Mouse (Mus musculus) ZHBTc4 (cell line): ENCODE results near the gene Rpl6.
A peak's percentile ranks its signal among the peaks of the same experiment; 100 is the strongest.
"Not testable (repeated sequence)": the region's sequence is repeated elsewhere in the genome, so short reads cannot be mapped to it uniquely, and the experiment has no call there.

Experiments used
- DNase-seq: peaks from one replicate; pipeline ENCODE4 v3.0.0-alpha.2; 2011; ENCODE audit warnings: low read depth, low spot score

Gene Rpl6

DNA sequence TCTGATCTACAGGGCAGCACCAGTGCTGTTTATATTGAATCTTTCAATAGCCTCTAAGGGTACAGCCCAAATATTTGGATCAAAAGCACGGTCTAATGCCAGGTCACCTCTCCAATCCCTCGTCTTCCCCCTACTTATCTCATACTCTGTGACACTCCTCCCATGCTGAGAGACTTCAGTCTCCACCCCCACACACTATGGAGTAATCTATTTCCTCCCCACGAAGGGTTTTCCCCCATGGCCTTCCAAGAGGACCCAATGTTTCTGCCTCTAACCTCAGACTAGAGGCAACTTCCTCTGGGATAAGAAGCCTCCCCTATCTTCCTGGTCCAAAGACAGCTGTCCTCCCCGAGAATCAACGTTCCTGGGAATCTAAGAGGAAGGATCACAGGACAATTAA is 7.5 kb upstream of the Rpl6 start:
- DNase-seq: no peak

DNA sequence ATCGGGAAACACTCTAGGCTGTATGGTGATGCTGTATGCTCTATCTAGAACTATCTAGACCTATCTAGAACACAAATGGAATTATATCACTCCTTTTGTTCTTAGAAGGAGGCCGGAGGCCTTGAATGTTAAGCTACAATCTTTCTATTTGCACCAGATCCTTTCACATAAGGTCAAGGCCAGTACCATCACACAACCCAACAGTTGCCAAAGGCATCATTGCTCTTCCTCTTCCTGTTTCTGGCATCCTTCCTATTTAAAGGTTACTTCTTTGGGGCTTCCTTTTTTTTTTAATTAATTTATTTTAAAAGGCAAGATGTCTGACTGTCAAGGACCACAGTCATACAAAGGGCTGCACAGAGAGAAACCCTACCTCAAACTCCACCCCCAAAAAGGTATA is 6.9 kb upstream of the Rpl6 start:
- DNase-seq: no peak

DNA sequence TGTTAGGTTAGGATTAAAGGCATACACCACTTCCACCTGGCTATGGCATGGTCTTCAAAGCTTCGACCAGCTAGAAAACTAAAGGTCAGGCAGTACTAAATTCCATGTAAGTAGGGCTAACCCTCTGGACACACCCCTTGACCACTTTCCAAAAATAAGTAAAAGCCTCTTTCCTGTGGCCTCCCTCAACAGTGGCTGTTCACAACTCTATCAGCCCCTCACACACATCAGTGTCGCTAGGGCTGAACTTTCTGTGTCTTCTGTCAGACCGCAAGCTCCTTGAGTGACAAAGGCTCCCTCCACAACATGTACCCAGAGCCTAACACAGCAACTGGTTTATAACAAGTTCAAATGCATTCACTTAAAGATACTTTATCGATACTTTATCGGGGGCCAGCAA is 5.9 kb upstream of the Rpl6 start:
- no peak for DNase-seq

DNA sequence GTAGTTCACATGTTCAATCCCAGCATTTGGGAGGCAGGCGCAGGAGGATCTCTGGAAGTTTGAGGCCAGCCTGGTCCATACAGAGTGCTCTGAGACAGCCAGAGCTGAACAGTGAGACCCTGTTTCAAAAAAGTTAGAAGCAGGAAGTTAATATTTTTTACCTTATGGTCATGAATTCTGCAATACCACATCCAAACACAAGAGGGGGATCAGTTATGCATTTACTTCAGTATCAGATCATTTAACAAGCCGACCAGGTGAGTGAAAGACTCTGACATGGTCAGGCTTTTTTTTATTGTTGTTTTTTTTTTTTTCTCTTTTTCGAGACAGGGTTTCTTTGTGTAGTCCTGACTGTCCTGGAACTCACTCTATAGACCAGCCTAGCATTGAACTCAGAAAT is 2.5 kb upstream of the Rpl6 start:
- DNase-seq: peak; percentile 73

DNA sequence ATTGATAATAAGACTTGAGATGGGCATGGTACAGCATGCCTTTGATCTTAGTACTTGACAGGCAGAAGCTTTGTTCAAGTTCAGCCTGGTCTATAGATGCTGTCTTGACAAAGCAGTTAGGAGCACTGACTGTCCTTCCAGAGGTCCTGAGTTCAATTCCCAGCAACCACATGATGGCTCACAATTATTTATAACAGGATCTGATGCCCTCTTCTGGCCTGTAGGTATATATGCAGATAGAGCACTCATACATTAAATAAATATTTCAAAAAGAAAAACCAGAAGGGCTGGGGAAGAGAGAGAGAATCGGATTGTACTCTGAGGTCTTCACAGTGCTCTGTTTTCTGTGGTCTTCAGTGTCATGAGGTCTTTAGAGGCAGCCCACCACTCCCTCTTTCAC is 1.8 kb upstream of the Rpl6 start:
- DNase-seq: no peak

DNA sequence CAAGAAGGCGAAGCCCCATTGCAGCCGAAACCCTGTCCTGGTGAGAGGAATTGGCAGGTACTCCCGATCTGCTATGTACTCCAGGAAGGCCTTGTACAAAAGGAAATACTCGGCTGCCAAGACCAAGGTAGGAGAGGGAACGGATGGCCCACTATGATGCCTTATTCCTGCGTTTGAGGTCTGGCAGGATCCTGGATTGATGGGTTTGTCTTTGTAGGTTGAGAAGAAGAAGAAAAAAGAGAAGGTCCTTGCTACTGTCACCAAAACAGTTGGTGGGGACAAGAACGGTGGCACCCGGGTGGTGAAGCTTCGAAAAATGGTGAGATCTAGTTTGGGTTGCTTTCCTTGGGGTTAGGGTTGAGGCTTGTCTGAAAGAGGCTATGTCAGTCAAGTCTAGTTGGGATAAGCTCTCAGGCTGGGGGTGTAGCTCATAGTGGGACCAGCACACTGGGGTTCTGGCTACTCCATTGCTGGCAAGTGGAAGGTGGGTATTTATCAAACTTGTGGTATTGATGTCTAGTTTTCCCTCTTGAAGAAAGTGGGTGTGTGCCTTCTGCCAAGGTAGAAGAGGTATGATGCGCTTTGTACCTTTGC is 1.4 kb downstream of the Rpl6 start:
- DNase-seq: not testable (repeated sequence)

DNA sequence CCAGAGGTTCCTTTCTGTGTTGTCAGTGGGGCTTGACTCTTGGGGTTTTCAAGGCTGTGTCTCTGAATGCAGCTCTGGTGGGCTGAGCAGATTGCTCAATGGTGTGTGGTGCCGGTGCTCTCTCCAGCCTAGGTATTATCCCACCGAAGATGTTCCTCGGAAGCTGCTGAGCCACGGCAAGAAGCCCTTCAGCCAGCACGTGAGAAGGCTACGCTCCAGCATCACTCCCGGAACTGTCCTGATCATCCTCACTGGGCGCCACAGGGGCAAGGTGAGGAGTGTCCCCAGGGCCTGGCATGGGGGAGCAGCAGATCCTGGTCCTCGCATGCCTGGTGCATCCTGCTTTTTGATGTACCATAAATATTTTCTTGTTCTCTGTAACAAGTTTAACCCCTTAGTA is 2.3 kb downstream of the Rpl6 start:
- DNase-seq: peak; percentile 17

DNA sequence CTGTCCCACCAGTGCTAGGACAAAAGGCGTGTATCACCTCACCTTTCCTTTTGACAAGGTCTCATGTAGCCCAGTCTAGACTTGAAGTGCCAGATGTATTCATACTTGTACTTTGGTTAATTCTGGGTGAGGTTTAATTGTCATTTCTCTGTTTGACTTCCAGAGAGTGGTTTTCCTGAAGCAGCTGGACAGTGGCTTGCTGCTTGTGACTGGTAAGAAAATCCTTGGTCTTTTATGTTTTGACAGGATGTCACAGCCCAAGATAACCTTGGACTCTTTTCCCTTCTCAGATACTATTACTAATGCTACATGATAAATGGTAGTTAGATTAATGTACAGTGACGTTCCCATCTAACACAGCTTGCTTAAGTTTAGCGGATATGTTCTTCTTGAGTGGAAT is 2.7 kb downstream of the Rpl6 start:
- no peak for DNase-seq

DNA sequence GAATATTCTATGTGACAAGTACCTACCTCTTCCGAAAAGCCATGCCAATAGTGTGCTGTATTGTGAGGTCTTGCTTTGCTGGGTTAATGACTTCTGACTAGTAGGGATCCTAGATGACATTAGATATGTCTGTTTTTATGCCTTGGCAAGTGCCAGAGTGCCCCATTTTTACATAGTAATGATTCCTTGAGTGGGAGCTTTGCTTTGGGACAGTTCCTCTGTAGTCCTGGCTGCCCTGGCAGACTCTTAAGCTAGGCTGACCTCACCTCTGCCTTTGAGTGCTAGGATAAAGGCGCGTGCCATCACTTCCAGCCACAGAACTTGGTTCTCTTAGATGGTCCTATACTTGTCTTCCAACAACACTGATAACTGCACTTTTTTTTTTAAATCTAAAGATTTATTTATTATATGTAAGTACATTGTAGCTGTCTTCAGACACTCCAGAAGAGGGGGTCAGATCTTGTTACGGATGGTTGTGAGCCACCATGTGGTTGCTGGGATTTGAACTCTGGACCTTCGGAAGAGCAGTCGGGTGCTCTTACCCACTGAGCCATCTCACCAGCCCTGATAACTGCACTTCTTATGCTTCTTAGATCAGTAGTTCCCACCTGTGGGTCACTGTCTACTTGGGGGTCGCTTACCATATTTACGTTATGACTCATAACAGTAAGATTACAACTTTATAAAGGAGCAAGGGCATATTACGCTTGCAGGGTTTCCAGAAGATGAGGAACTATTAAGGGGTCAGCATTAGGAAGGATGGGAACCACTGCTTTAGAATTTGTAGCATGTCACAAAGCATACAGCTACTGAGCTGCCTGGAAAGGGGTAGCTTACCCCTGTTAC is 5.7 kb downstream of the Rpl6 start:
- DNase-seq: no peak

DNA sequence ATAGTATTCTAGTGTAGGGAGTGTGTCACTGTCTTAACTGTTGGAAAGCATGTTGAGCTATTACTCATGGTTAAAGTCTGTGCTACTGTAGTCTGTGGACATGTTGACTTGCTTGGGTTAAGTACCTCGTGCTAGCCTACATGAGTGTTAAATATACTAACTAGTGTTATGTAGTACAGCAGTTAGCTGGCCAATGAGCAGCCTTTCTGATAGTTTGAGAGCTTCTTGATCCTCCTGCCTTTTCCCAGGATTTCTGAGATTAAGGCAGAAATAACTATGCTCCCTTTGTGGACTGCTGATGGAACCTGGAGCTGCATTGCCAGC is 6.3 kb downstream of the Rpl6 start:
- DNase-seq: peak; percentile 32

DNA sequence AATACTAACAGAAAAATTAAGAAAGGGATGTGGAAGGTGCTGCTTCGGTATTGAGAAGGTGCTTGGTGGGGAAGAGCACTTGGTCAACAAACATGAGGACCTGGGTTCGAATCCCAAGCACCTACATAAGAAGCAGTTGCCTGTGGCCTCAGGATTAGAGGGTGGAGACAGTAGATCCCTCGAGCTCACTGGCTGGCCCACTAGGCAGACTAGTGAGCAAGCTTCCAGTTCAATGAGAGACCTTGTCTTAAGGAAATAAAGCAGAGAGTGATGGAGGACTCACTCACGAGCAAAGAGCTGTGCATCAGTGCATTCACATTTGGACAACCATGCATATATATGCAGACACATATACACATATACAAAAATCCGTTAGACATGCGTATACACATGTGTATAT is 7.8 kb downstream of the Rpl6 start:
- DNase-seq: peak; percentile 59

DNA sequence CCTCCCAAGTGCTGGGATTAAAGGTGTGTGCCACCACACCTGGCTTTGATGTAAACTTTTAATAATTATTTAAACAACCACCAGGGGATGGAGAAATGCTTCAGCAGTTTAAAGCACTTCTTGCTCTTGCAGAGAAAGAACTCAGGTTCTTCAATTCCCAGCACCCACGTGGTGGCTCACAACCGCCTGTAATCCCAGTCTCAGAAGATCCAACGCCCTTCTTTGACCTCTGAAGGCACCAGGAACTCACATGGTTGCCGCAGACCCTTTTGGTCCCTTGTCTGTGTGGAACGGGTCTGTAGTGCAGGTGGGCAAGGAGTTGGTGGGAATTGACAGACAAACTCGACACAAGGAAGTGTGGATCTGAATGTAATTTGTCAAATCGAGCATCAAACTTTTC is 10.4 kb downstream of the Rpl6 start:
- peak; percentile 52 for DNase-seq

DNA sequence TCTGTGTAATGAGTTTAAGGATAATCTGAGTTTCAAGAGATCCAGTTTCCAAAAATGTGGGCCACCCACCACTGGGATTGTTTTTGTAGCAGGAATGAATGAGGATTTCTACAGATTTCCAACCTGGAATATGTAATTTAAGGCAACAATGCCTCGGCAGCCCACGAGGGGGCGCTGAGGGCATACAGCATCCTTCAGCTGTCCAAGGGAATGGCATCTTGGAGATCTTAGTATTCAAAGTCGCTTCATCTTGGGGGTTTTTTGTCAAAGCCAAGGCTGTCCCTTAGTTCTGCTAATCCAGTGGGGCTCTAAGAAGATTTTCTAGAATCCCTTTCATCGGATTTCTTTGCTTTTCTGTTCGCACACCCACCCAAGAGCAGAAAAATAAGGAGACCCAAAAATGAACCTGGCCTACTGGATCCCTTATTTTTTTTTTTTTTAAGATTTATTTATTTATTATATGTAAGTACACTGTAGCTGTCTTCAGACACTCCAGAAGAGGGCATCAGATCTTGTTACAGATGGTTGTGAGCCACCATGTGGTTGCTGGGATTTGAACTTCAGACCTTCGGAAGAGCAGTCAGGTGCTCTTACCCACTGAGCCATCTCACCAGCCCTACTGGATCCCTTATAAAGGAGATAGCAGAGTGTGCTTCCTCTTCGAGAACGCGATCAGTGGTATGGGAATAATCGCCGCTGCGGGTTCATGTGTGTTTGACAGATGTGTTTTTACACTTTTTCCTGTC is 11.3 kb downstream of the Rpl6 start:
- peak; percentile 85 for DNase-seq

DNA sequence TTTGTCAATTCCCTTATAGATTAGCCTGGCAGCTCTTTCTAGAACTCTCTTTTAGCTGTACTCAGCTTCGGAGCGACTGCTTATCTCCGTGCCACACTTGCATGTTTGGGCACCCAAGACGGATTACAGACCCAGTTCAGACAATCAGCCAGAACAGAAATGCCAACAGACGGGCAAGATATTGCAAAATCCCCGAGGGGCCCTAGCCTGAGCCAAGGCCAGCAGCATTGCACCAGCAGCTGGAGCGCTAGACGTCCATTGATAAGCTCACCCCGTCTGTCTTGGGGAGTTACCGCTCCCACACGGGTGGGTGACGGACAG is 11.8 kb downstream of the Rpl6 start:
- no peak for DNase-seq

DNA sequence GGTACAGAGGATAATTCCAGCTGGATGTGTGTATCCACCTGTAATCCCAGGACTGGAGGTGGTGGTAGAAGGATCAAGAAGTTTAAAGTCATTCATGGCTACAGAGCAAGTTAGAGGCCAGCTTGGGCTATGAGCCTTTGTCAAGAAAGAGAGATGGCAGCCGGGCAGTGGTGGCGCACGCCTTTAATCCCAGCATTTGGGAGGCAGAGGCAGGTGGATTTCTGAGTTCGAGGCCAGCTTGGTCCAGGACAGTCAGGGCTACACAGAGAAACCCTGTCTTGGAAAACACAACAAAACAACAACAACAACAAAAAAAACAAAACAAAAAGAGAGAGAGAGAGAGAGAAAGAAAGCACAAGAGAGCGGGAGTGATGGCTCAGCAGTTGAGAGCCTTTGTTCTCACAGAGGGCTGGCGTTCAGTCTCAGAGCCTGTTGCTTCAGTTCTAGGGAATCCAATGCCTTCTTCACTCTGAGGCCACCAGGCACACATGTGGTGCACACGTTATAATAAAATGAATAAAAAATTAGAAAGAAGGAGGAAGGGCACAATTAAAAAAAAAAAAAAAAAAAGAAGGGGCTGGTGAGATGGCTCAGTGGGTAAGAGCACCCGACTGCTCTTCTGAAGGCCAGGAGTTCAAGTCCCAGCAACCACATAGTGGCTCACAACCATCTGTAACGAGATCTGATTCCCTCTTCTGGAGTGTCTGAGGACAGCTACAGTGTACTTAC is 12.5 kb downstream of the Rpl6 start:
- DNase-seq: not testable (repeated sequence)

DNA sequence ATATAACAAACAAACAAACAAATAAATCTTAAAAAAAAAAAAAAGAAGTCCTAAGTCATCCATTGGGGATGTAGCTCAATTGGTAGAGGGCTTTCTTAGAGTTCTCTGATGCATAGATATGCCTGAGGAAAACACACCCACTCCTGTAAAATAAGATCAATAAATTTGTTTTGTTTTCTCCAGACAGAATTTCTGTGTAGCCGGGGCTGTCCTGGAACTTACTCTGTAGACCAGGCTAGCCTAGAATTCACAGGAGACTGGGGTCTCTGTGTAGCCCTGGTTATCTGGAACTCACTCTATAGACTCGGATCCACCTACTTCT is 13.0 kb downstream of the Rpl6 start:
- DNase-seq: no peak

DNA sequence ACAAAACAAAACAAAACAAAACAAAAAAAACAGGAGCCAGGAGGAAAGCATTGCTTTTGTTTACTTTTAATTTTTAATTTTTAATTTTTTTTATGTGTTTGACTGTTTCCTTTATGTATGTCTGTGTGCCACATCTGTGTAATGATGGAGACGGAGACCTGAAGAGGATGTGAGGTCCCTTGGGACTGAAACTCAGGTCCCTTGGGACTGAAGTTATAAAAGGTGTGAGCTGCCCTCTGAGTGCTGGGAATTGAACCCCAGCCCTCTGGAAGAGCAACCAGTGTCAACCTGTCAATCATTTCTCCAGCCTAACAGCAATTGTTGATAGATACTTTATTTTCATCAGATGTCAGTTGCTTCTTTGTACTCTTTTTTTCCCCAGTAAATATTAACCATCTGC is 14.9 kb downstream of the Rpl6 start:
- no peak for DNase-seq

DNA sequence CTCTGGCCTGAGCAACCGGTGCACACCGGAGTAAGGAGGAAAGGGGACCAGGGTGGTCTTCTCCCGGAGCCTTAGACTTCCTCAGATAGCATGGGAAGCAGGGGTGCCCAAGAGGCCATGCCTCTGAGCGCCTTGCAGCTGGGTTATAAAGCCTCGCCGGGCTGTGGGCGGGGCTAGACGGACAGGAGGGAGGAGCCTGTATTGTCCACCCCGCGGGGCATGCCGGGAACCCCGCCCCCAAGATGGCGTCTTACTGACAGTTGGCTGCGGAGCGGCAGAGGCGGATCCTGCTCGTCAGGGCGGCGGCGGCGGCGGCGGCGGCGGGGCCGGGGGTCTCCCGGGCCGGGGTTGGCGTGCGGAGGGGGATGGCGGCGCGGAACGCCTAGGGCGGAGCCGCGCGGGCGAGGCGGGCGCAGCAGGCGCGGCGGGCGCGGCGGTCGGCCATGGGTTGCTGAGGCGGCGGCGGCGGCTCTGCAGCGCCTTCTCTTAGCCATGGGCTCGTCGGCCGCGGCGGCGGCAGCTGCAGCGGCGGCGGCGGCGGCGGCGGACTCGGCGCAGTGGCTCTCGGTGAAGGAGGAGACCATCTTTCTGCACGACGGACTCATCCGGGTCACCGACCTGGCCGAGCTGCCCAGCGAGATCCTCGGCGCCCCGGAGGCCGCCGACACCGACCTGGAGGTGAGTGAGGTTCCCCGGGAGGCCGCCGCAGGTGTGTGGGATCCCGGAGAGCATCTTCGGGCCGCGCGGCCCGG is 15.9 kb downstream of the Rpl6 start, which contains the start of gene Hectd4:
Gene Hectd4, plus strand, starts transcription at position 240 of the 752 bp plus-strand sequence.
- DNase-seq: peak; percentile 97

DNA sequence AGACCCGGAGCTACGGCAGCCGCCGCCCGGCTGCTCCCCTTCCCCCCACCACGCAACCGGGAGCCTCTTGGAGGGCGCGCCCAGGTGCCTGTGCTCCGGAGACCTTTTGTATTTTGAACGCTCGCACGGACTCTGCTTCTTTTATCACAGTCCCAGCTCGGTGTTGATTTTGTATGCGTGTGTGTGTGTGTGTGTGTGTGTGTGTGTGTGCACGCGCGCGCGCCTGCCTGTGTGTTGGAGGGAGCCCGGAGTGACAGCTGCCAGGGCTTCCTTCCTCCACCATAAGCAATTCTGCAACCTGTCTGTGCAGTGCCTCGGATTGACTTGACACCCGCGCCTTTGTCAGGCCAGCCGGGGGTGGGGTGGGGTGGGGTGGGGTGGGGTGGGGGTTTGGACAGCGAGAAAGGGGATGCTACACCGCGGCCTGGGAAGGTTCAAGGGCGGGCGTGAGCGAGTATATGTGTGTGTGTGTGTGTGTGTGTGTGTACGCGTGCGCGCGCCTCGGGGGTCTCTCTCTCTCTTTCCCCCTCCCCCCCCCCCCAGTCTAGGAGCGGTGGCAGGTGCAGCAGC is 16.5 kb downstream of the Rpl6 start:
- DNase-seq: peak; percentile 65

DNA sequence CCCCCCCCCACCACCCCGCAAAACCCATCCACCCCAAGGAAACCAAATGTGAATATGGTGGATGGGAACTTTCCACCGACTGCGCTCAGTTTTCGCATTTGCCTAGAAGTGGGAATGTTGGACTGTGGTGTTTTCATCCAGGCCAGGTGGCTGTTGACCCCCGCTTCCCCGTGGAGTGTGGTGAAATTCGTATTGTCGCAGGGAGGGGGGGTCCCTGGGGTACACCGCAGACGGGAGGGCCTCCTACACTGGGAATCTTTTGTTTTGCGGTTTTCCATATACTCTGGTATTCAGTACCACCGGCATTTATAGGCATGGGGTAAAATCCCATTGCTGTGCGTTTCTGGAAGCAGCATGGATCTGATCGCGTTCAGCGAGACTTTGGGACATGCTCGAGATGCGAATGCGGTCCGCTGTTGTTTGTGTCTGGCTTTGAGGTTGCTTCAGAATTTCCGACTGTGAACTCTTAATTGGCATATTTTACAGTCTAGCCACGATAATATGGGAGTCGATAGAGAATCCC is 17.1 kb downstream of the Rpl6 start:
- peak; percentile 23 for DNase-seq

DNA sequence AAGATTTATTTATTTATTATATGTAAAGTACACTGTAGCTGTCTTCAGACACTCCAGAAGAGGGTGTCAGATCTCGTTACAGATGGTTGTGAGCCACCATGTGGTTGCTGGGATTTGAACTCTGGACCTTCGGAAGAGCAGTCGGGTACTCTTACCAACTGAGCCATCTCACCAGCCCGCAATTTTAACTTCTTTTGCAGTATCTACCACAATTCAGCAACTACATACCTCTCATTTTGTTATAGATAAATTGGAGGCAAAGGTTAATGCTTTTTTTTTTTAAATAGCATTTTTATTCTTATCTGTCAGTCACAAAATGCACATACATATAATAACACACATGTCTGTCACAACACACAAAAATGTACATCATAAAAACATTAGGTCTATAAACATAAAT is 19.7 kb downstream of the Rpl6 start:
- DNase-seq: not testable (repeated sequence)
